Mouse (Mus musculus): ENCODE results near the gene Slc35e3.
"Not testable (repeated sequence)": the region's sequence is repeated elsewhere in the genome, so short reads cannot be mapped to it uniquely, and the experiment has no call there.

Gene Slc35e3

DNA sequence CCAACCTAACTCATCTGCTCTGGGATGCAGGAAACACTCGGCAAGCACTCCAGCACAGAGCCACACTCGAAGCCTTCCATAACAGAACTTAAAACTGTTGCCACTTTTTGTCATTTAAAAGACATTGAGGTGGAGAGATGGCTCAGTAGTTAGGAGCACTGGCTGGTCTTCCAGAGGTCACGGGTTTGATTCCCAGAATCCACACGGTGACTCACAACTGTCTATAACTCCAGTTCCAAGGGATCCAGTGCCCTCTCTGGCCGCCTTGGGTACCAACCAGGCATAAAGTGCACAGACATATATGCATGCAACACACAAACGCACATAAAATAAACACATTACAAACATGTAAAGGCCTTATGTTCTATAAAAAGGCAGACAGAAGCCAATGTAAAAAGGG lies 15.4 kb upstream of the Slc35e3 start:
- no peak for DNase-seq

DNA sequence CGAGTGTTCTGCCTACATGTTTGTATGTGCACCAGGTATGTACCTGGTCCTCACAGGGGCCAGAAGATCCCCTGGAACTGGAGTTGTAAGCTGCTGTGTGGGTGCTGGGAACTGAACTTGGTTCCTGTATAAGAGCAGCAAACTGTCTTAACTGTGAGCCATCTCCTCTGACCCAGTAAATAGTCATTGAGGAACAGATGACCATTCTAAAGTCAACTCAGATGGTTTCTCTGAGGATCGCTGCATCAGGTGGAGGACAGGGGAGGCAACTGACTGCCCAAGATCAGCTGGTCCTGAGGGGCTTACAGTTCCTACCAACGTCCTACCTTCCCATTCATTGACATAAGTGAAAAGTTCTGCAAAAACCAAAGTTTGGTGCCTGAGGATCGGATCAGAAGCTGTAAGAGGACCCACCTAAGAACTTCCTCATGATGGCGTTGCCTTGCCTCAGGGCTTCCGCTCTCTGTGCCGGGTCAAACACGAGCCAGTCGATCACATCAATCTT lies 14.7 kb upstream of the Slc35e3 start:
- DNase-seq = no peak

DNA sequence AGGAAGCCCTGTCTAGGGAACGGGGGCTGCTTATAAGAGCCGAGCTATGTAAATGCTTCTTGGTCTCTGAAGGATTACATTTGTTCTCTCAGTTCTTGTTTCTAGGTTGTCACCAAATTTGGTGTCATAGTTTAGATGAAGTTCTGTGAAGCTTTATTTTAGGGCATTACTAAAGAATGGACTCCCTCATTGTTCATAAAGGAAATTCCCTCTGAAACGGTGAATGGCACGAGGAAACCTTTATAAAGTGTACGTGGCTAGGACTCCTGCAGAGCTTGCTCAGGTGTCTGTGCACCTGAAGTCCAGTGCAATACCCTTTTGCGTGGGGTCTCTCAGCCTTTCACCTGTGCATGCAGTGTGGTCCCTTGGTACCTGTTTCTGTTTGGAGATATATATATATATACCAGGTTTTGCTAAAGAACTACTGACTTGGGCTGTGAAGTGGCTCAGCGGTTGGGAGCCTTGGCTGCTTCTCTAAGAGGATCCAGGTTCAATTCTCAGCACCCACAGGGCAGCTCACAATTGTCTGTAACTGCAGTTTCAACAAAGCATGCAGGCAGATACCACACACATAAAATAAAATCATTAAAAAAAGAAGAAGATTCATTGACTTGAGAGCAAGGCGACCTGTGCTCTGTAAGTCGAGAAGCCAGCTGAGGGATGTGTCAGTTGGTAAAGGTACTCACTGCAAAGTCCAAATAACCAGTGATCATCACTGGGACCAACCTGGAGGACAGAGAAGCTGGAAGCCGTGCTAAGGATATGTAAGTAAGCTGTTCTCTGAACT lies 13.9 kb upstream of the Slc35e3 start:
- DNase-seq = no peak

DNA sequence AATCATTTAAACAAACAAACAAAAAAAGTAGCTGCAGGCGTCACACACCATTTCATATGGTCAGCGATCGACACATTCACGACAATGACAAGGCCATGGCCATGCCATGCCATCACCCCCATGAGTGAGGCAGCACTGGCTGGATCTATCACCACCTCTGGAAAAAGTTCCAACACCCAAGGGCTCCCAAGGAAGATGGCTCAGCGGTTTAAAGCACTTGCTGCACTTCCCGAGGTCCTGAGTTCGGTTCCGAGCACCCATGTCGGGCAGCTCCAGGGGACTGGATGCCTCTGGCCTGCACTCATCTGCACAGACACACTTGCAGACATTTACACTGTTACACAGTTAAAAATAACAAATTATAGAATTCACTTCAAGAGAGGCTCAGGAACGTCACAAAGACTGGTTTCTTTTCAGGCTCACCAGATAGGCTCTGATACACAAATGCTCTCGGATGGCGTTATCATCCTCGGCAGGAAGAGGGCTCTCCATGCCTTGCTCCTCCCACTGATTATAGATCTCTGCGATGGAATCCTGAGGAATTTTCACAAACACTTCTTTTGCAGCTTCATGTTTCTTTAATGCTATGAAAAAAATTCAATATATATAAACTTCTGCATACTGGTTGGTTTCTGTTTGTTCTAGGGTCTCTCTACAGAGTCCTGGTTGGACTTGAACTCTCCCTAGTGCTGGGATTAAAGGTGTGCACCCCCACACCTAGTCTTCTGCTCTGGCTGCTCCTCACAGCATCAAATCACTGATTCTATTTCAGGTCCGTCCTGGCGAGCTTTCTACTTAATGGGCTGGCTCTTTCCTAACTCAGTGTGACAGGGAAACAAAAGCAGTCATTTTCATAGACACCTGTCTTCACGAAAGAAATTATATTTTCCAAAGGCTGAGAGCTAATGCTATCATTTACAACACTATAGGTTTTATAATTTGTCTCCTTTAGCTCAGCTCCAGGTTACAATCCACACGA lies 12.9 kb upstream of the Slc35e3 start:
- peak; percentile 73 for DNase-seq

DNA sequence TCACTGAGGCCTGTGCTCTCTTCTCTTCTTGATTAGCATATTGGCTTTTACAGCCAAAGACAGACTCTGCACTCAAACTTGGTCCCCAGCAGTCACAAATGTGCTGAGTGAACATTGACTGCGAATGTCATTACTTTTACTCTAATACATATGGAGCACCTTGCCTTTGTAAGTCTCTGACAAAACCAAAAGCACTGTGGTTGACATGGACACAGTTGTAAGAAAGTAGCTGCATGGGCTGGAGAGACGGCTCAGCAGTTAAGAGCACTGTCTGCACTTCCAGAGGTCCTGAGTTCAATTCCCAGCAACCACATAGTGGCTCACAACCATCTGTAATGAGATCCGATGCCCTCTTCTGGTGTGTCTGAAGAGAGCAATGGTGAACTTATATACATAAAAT lies 12.2 kb upstream of the Slc35e3 start:
- DNase-seq = not testable (repeated sequence)

DNA sequence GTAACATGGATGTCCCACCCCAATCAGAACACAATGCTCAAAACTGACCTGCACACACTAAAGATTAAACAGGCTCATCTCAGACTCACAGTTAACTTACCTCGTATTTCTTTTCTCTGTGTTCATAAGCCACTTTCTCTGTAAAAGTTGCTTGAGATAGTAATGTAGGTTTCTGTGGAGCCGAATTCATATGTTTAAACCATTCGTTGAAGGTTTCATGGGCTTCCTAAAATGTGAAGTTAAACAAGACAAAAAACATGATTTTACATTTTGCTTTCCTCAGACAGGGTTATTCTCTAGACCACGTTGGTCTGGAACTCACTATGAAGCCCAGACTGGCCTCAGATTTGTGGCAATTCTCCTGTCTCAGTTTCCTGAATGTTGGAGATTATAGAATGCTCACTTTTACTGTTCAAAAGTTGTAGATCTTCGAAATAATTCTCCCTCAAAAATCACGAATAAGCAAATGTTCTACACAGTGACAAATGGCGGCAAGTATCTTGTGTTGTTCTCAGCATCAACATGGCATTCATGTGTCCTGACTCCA lies 11.7 kb upstream of the Slc35e3 start:
- DNase-seq = no peak

DNA sequence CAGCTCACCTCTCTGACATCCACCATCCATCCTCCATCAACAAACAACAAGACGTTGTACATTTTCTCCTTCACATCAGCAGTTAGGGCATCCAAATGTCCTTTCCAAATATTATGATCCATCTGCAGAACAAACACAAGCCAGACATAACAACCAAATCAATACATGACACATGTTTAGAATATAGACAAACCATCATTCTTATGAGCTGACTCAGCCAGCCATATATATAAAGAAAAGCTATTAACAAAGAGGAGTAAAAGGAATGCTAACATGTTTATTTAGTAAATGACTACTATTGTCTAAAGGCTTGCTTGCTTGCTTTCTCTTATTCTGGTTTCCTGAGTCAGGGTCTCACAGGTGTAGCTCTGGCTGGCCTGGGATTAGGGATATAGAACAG lies 11.1 kb upstream of the Slc35e3 start:
- DNase-seq = no peak

DNA sequence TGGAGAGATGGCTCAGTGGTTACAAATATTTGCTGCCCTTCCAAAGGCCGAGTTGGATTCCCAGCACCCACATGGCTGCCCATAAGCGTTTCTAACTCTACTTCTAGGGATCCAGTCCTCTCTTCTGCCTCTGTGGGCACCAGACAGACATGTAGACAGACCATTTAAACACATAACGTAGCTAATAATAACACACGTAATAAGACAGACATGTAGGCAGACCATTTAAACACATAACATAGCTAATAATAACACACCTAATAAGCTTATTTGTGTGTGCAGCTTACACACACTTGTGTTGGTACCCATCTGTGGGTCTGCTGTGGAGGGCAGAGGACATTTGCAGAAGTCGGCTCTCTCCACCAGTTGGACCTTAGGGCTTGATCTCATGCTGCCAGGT lies 10.6 kb upstream of the Slc35e3 start:
- no peak for DNase-seq

DNA sequence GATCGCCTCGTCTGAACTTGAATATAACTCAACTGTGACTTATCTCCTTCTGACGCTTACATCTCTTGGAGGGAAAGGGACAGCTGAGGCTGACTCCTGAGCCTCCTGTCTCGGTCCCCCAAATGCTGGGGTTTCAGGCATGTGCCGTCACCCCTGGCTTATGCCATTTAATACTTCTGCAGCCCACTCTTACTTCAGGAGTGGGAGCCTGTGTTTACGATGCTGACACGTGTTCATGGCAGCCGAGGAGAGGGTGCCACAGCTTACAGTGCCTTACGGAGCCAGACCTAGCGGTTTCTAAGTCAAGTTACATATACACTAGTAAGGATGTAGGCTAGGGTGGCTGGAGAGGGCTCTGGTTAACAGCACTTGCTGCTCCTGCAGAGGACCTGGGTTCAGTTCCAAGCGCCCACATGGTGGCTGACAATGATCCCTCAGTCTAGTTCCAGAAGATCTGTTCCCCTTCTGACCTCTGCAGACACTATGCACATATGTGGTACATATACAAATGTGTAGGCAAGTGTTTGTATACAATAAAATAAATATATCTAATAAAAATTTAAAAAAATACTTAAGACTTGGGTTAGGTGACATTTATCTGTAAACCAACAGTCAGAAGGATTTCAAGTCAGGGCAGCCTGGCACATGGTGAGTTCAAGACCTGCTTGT lies 9.8 kb upstream of the Slc35e3 start:
- DNase-seq = peak; percentile 73

DNA sequence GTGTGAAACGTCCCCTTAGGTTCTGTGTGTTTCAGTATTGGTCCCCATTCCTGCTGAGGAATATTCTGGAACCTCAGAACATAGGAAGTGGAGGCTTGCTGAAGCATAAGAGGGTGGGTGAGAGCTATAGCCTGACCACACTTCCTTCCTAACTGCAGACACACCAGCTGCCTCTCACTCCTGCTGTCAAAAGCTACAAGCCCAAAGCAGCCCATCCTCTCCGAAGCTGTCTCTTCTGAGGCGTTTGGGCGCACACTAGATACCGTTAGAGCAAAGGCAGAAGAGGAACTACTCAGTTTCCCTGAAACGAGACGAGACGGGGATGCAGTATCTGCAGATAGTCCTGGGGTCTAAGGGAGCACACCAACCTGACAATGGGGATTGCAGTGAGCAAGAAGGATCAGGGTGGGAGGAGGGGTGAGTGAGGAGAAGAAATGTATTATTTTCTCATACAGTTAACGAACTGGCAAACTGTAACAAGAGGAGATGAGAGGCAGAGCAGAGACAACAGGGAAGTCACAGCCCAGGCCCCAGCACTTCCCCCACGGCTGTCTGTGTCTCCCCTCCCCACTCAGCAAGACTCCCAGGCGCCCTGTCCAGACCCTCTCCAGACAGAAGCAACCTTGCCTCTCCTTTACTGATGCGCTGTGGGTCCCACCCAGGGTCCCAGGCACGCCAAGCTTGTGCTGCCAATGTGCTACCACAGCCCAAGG lies 9.1 kb upstream of the Slc35e3 start:
- DNase-seq = peak; percentile 91

DNA sequence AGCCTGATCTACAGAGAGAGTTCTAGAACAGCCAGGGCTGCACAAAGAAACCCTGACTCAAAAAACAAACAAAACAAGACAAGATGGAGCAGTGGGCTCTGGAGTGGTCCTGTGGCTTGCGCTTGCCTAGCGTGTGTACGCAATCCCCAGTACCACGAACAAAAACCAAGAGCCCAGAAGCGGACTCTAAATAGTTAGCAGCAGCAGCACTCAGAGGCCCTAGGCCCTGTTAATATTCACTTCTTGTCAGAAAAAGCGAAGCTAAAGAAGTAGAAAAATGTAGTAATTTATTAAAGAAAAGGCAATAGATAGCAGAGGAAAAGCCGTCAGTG lies 8.4 kb upstream of the Slc35e3 start:
- DNase-seq = no peak

DNA sequence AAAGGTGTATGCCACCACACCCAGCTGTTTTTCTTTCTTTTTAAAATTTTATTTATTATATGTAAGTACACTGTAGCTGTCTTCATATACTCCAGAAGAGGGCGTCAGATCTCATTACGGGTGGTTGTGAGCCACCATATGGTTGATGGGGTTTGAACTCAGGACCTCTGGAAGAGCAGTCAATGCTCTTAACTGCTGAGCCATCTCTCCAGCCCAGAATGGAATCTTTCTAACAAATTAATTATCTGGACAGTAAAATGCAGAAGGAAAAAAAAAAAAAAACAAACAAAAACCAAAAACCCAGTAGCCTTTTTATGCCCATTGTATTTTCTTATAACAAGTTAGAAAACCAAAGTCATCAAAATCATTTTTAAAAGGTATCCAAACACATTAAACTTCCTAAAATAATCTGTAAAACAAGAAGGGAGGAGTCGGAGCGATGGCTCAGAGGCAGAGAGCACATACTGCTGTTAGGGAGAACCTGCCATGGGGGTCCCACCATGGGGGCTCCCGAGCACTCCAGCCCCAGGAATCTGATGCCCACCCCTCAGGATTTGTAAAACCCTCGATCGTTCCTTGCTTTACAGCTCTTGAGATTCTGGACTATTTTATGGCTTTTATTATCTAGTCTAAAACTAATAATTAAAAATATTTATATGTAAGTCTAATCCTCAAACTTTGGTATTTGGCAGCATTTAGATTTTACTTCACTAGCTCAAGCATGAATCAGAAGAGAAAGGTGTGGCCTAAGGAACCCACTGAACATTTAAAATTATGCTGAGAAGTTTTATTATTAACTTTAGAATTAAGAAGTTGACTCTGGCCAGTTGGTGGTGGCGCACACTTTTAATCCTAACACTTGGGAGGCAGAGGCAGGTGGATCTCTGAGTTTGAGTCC lies 7.8 kb upstream of the Slc35e3 start:
- DNase-seq = no peak

DNA sequence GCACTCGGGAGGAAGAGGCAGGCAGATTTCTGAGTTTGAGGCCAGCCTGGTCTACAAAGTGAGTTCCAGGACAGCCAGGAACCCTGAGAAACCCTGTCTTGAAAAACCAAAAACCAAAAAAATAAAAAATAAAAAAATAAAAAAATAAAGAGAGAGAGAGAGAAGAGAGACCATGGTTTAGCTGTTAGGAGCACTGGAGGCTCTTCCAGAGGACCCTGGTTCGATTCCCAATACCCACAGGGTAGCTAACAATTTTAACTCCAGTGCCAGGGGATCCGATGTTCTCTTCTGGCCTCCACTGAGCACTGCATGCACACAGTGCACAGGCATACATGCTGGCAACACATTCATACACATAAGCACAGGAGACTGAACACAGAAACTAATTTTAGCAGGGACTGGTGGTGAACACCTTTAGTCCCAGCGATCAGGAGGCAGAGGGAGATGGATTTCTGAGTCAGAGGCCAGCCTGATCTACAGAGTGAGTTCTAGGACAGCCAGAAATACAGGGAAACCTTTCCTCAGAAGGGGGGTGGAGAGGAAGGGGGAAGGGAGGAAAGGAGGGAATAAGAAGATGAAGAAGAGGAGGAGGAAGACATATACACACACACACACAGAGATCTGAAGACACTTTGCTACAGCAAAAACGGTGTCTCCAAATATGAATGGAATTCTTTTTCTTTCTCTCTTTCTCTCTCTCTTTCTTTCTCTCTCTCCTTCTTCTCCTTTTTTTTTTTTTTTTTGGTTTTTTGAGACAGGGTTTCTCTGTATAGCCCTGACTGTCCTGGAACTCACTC lies 6.9 kb upstream of the Slc35e3 start:
- DNase-seq = peak; percentile 73

DNA sequence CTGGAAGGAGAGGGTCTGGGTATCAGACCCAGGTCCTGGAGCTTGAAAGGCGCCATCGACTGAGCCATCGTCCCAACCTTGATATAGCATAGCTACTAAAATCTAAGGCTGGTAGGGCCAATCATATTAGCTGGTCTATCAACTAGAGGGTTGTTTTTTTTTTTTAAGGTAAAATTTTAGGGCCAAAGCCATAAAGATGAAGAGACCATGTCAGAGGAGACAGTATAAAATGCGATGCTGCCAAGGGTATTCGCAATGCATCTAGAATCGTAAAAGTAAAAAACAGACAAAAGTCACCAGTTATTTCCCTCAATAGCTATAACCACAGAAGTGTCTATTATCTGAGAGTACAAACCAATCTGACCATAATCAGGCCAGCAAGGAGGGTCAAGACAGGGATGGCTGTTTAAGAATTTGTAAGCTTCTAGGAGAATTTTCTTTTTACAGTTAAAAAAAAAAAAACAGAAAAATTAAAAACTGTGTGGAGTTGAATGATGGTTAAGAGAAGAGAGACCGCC lies 6.2 kb upstream of the Slc35e3 start:
- no peak for DNase-seq

DNA sequence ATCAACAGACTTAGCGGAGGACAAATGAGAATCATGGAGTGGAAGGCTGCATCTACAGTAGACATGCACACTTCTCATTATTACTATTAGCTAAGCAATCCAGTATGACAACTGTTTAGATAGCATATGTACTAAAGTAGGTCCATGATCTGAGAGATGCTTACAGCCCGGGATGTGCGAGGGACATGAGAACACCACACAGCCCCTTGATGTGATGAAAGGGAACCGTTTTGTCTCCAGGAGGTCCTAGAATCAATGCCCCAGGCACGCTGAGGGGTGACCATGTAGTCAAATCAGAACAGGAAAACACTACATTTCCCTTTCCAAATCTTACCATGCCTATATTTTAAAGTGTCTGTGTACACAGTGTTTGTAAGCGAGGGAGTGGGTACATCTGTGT lies 5.6 kb upstream of the Slc35e3 start:
- DNase-seq = no peak

DNA sequence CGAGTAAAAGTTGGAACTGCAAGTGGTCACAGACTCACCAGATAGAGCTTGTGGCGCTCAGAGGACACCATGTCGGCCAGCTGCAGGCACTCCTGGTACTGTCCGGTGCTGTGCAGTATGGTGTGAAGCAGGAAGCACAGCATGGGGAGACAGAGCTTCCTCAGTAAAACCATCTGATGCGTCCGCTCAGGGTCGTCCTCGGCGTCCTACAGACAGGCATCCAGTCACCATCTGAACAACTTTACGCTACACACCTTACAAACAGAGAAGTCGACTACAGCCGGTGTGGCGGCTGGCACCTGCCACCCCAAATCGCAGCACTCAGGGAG lies 5.1 kb upstream of the Slc35e3 start:
- no peak for DNase-seq

DNA sequence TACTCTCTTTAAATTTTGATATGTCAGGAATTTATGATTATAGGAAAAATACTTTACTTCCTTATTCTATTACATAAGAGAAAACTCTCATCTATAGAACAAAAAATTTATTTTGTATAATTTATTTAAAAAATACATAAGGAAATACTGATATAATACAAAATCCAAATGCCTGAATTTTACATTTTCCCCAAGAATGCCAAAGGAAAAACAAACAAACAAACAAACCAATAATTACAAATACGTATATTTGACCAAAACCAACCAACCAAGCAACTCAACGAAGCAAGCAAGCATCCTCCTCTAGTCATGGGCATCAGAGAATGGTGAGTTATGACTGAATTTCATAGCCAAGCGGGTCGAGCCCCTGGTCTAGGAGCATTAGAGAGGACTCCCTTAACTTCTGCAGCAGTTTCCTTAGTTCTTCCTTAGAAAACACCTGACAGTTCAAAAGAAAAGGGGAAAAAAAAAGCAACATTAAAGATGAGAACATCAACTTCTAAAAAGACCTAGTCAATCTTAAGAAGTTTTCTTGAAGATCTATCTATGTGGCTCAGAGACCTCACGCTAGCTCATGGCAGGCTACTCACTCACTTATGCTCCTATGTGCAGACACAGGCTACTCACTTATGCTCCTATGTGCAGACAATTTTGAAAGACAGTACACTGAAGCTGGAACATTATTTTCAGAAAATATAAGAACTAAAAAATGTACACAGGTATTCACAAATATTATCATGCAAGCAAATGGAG lies 4.5 kb upstream of the Slc35e3 start:
- no peak for DNase-seq

DNA sequence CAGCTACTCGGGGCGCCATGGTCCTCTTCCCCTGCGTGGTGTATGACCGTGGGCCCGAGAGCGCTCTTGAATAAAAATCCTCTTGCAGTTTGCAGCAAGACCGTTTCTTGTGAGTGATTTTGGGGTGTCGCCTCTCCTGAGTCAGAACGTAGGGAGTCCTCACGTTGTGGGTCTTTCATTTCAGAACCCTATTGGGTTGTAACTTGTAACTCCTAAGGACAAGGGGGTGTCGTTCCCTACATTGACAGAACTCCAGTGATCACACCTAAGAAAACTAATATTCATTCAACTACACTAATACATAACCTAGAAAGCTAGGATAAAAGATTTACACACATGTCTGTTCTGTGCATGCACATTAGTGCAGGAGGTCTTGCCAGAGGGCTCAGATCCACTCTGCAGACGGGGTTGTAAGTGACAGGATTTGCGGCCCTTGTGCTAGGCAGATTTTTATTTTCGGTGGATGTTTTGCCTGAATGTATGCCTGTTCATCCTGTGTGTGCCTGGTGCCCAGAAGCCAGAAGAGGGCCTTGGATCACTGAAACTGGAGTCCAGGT lies 3.7 kb upstream of the Slc35e3 start:
- no peak for DNase-seq

DNA sequence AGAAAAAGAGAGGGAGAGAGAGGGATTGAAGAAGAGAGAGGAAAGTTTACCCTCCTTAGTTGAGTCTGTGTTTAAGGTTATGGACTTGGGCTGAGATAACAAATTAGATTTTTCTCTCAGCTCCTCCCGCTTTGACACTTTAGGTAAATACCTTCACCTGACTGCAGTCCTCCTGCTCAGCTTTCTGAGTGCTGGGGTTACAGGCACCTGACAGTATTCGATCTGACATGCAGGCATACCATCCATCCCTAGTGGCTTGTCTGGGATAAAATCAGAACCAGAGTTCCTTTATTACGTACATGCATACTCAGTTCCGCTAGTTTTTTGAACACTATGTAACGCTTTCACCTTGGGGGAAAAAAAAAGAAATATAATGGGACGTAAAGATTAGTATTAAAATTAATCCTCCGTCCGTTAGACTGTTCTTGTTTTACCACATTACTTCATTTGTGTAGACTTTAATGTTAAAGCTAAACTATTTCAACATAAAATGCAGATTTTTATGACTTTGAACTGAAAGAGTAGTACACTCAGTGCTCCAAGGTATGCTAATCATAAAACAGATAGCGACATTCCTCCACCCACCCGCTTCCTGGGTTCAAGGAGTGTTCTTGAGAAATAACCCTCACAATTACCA lies 3.0 kb upstream of the Slc35e3 start:
- no peak for DNase-seq

Data from heart, adult 11 months (tissue).